Mouse (Mus musculus) forebrain, embryonic 13.5 days (tissue): ENCODE measurements at regions not wholly inside any gene's neighbourhood (a gene's known extent, or its start where the extent isn't known, plus 50 kb on each side); places are given as distances from the start of the nearest gene placed in this dataset.

ENCODE experiments used
- ATAC-seq: fragments of 200-750 bp; cut with Nextera tagmentation; 2 replicates; pipeline ENCODE4 v1.8.0; 2017
- H3K27ac ChIP-seq: fragments of 300-500 bp; sonication (generic); 2 replicates; pipeline ENCODE4 v1.5.1; 2015; ENCODE audit warnings: inconsistent platforms, mild to moderate bottlenecking, moderate library complexity
- H3K27me3 ChIP-seq: fragments of 300-500 bp; sonication (generic); 2 replicates; pipeline ENCODE4 v1.6.1; 2015; ENCODE audit warnings: mild to moderate bottlenecking, inconsistent platforms
- H3K36me3 ChIP-seq: fragments of 300-500 bp; sonication (generic); 2 replicates; pipeline ENCODE4 v1.6.1; 2015; ENCODE audit warnings: mild to moderate bottlenecking, inconsistent platforms; ENCODE audit not compliant: poor library complexity, severe bottlenecking
- H3K4me1 ChIP-seq: fragments of 300-500 bp; sonication (generic); 2 replicates; pipeline ENCODE4 v1.6.1; 2015; ENCODE audit warnings: inconsistent platforms
- H3K4me2 ChIP-seq: fragments of 300-500 bp; sonication (generic); 2 replicates; pipeline ENCODE4 v1.6.1; 2015; ENCODE audit warnings: inconsistent platforms, mild to moderate bottlenecking, moderate library complexity
- H3K4me3 ChIP-seq: fragments of 300-500 bp; sonication (generic); 2 replicates; pipeline ENCODE4 v1.5.1; 2015; ENCODE audit warnings: mild to moderate bottlenecking, inconsistent platforms
- H3K9ac ChIP-seq: fragments of 300-500 bp; sonication (generic); 2 replicates; pipeline ENCODE4 v1.6.1; 2015; ENCODE audit warnings: mild to moderate bottlenecking, inconsistent platforms
- H3K9me3 ChIP-seq: fragments of 300-500 bp; sonication (generic); replicated peaks from 2 replicates; pipeline ENCODE4 v1.6.1; 2016; ENCODE audit warnings: inconsistent platforms
- WGBS: fragments of 180-500 bp; shearing (Covaris S2); methylation state at CpG from one replicate; pipeline ENCODE4 v1.1.7; 2015; 5-methylcytosine and 5-hydroxymethylcytosine counted together

DNA sequence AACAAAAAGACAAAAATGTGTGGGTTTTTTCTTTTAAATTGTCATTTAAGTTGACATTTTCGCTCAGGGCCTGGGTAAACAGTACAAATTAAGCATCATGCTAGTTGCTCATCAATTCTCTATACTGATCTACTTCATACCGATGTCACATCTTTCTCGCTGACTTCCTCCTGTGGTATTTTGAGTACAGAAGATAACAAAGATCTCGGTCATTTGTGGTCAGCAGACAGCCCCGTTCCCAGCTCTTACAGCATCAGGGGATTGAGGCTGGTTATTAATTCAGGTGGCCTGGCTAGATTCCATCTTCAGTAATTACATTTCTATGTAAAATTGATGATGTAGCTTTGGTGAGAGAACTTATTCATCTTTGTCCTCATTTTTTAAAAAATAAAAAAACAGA lies 483.6 kb upstream of the Gm11114 start:
- ATAC-seq: no peak
- Histone ChIP-seq H3K9me3 (no peaks in the 10 kb centered on the region), H3K27me3 (no peaks in the 10 kb centered on the region), H3K4me3 (no peak overlapping the region), H3K4me1 (no peaks in the 10 kb centered on the region), H3K4me2 (no peak overlapping the region), H3K36me3 (no peaks in the 10 kb centered on the region), H3K27ac (no peak overlapping the region), H3K9ac (no peak overlapping the region)
- 87% methylated on average over 5 of the region's 5 CpGs for WGBS

GRCm38 (mm10) chr9:84830639-84831038 lies 481.9 kb upstream of the Gm11114 start:
- Histone ChIP-seq H3K36me3 (no peaks in the 10 kb centered on the region), H3K4me3 (no peak overlapping the region), H3K4me2 (no peak overlapping the region), H3K4me1 (no peaks in the 10 kb centered on the region), H3K9ac (no peak overlapping the region), H3K27ac (no peak overlapping the region), H3K27me3 (no peaks in the 10 kb centered on the region), H3K9me3 (no peaks in the 10 kb centered on the region)
- no peak for ATAC-seq
- 70% methylated on average over 2 of the region's 2 CpGs for whole genome bisulfite sequencing

DNA sequence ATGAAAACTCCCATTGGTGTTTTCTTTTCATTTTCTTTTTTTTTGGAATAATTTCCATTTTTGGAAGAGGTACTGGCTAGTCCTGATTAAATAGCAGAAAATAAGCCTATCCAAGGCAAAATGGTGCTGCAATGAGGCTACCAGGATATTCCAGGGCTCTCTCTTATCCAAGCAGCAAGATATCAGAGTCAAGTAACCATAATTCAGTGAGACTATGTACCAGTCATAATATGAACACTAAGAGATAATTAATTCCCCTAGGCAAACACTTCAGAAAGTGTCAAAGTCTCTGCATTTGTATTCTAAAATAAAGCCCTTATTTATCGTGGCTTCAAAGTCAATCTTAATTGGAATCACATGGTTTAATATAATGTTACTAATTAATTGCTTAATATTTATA lies 475.1 kb upstream of the Gm11114 start:
- Histone ChIP-seq H3K9ac (no peak overlapping the region), H3K36me3 (no peaks in the 10 kb centered on the region), H3K4me3 (no peak overlapping the region), H3K4me2 (no peak overlapping the region), H3K27me3 (no peaks in the 10 kb centered on the region), H3K27ac (no peak overlapping the region), H3K4me1 (no peaks in the 10 kb centered on the region), H3K9me3 (no peaks in the 10 kb centered on the region)
- 62% methylated on average over 1 of the region's 1 CpGs for WGBS
- ATAC-seq: no peak

DNA sequence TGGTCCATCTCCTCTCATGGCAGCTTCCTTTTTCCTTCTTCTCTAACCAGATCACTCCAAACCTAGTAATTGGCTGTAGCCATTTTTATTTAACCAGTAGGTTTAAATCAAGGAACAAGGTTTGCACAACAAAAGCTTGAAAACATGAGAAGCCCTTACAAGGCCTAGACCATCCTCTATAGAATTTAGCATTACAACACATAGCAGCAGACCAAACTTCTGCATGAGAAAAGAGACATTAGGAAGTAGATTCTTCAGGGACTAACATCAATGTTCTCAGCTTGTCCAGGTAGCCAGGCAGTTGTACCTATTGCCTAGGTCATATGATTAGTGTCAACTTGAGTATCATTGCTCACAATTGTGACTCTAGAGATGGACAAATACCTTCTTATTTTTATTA lies 468.6 kb upstream of the Gm11114 start:
- H3K4me1 ChIP-seq: no peaks in the 10 kb centered on the region
- H3K36me3 ChIP-seq: no peaks in the 10 kb centered on the region
- H3K27me3 ChIP-seq: no peaks in the 10 kb centered on the region
- no peak overlapping the region for H3K9ac ChIP-seq
- H3K4me2 ChIP-seq: no peak overlapping the region
- no peak overlapping the region for H3K27ac ChIP-seq
- no peak overlapping the region for H3K4me3 ChIP-seq
- ATAC-seq: no peak
- H3K9me3 ChIP-seq: no peaks in the 10 kb centered on the region

DNA sequence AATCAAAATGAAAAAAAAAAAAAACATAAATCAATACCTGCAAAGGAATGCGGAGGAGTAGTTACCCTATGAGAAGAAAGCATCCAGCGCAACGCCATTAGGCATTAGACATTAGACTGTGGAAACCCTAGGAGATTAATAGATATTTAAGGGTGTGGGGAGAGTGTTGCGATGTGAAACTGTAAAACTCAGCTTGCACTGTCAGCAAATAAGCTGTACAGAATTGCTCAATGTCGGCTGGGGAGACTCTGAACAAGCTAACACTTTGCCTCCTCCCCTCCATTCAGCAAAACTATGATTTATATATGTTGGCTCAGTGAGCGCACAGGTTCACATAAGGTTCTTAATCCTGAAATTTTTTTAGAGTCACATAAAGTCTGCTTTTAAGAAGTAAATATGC lies 451.0 kb upstream of the Gm11114 start:
- Histone ChIP-seq H3K36me3 (no peaks in the 10 kb centered on the region), H3K4me1 (no peaks in the 10 kb centered on the region), H3K4me3 (no peak overlapping the region), H3K9ac (no peak overlapping the region), H3K9me3 (no peaks in the 10 kb centered on the region), H3K27me3 (no peaks in the 10 kb centered on the region), H3K4me2 (no peak overlapping the region), H3K27ac (no peak overlapping the region)
- WGBS: 89% methylated on average over 6 of the region's 6 CpGs
- no peak for ATAC-seq

- no peak overlapping the region for H3K4me2 ChIP-seq
- no peak for ATAC-seq
- H3K4me3 ChIP-seq: no peak overlapping the region
- no peak overlapping the region for H3K9ac ChIP-seq
- H3K36me3 ChIP-seq: no peaks in the 10 kb centered on the region
- no peaks in the 10 kb centered on the region for H3K4me1 ChIP-seq
- H3K27ac ChIP-seq: no peak overlapping the region
- H3K9me3 ChIP-seq: no peaks in the 10 kb centered on the region
- H3K27me3 ChIP-seq: no peaks in the 10 kb centered on the region
- WGBS: 83% methylated on average over 5 of the region's 5 CpGs
Observed at GRCm38 (mm10) chr9:84863431-84863830, 449.1 kb upstream of the Gm11114 start.

GRCm38 (mm10) chr9:84894148-84894547 lies 418.4 kb upstream of the Gm11114 start:
- H3K27ac ChIP-seq: no peak overlapping the region
- H3K4me3 ChIP-seq: no peak overlapping the region
- ATAC-seq: no peak
- H3K9ac ChIP-seq: no peak overlapping the region
- 74% methylated on average over 2 of the region's 2 CpGs for WGBS
- H3K4me2 ChIP-seq: no peak overlapping the region
- no peaks in the 10 kb centered on the region for H3K36me3 ChIP-seq
- H3K27me3 ChIP-seq: no peaks in the 10 kb centered on the region
- H3K9me3 ChIP-seq: no peaks in the 10 kb centered on the region
- H3K4me1 ChIP-seq: no peaks in the 10 kb centered on the region

GRCm38 (mm10) chr9:84896073-84896472 lies 416.5 kb upstream of the Gm11114 start:
- H3K36me3 ChIP-seq: no peaks in the 10 kb centered on the region
- H3K9me3 ChIP-seq: no peaks in the 10 kb centered on the region
- ATAC-seq: no peak
- no peaks in the 10 kb centered on the region for H3K4me1 ChIP-seq
- H3K4me2 ChIP-seq: no peak overlapping the region
- H3K4me3 ChIP-seq: no peak overlapping the region
- H3K27me3 ChIP-seq: no peaks in the 10 kb centered on the region
- H3K9ac ChIP-seq: no peak overlapping the region
- 50% methylated on average over 2 of the region's 2 CpGs for WGBS
- H3K27ac ChIP-seq: no peak overlapping the region

- H3K9ac ChIP-seq: no peak overlapping the region
- H3K4me2 ChIP-seq: no peak overlapping the region
- WGBS: 43% methylated on average over 2 of the region's 2 CpGs
- H3K27ac ChIP-seq: no peak overlapping the region
- no peaks in the 10 kb centered on the region for H3K9me3 ChIP-seq
- no peaks in the 10 kb centered on the region for H3K27me3 ChIP-seq
- no peak for ATAC-seq
- H3K4me1 ChIP-seq: no peaks in the 10 kb centered on the region
- no peaks in the 10 kb centered on the region for H3K36me3 ChIP-seq
- H3K4me3 ChIP-seq: no peak overlapping the region
Observed at GRCm38 (mm10) chr9:84900643-84901042, 411.9 kb upstream of the Gm11114 start.

DNA sequence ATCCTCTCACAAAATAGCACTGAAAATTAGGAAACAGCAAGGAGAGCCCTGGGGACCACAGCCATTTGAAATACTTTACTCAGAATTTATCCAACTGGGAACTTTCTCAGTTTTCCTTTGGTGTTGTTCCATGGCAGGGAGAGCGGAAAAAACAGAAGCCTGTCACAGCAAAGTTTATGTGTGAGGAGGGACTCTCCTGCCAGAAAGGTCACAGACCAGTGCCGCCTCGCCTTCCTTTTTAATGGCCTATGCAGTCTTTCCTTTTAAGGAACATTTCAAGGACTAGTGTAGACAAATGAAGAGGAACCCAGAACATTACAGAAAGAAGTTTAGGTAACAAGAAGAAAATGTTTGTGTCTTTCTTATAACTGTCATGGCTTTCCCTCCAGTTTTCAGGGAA lies 406.3 kb upstream of the Gm11114 start:
- no peak overlapping the region for H3K4me2 ChIP-seq
- H3K9me3 ChIP-seq: no peaks in the 10 kb centered on the region
- H3K27ac ChIP-seq: no peak overlapping the region
- no peaks in the 10 kb centered on the region for H3K4me1 ChIP-seq
- WGBS: 85% methylated on average over 3 of the region's 3 CpGs
- ATAC-seq: no peak
- no peak overlapping the region for H3K9ac ChIP-seq
- H3K36me3 ChIP-seq: no peaks in the 10 kb centered on the region
- H3K4me3 ChIP-seq: no peak overlapping the region
- H3K27me3 ChIP-seq: no peaks in the 10 kb centered on the region

GRCm38 (mm10) chr9:84913321-84913720 lies 399.3 kb upstream of the Gm11114 start:
- H3K4me3 ChIP-seq: no peak overlapping the region
- no peaks in the 10 kb centered on the region for H3K36me3 ChIP-seq
- WGBS: 85% methylated on average over 1 of the region's 1 CpGs
- no peak for ATAC-seq
- H3K27ac ChIP-seq: no peak overlapping the region
- no peaks in the 10 kb centered on the region for H3K4me1 ChIP-seq
- H3K9ac ChIP-seq: no peak overlapping the region
- H3K9me3 ChIP-seq: no peaks in the 10 kb centered on the region
- no peak overlapping the region for H3K4me2 ChIP-seq
- H3K27me3 ChIP-seq: no peaks in the 10 kb centered on the region

GRCm38 (mm10) chr9:84922306-84922705 lies 390.3 kb upstream of the Gm11114 start:
- Histone ChIP-seq H3K4me2 (no peak overlapping the region), H3K27me3 (no peaks in the 10 kb centered on the region), H3K36me3 (no peaks in the 10 kb centered on the region), H3K27ac (no peak overlapping the region), H3K9me3 (no peaks in the 10 kb centered on the region), H3K9ac (no peak overlapping the region), H3K4me3 (no peak overlapping the region), H3K4me1 (no peaks in the 10 kb centered on the region)
- no peak for ATAC-seq
- 90% methylated on average over 4 of the region's 4 CpGs for WGBS

GRCm38 (mm10) chr9:84923966-84924365 lies 388.6 kb upstream of the Gm11114 start:
- H3K4me1 ChIP-seq: no peaks in the 10 kb centered on the region
- no peaks in the 10 kb centered on the region for H3K36me3 ChIP-seq
- H3K9me3 ChIP-seq: no peaks in the 10 kb centered on the region
- WGBS: 86% methylated on average over 8 of the region's 8 CpGs
- no peak for ATAC-seq
- H3K27ac ChIP-seq: no peak overlapping the region
- H3K27me3 ChIP-seq: no peaks in the 10 kb centered on the region
- no peak overlapping the region for H3K4me2 ChIP-seq
- no peak overlapping the region for H3K4me3 ChIP-seq
- H3K9ac ChIP-seq: no peak overlapping the region
